Mouse (Mus musculus): Measurements from ENCODE around the gene Tead4.
"Not testable (repeated sequence)": the region's sequence is repeated elsewhere in the genome, so short reads cannot be mapped to it uniquely, and the experiment has no call there.

Tead4 gene

DNA sequence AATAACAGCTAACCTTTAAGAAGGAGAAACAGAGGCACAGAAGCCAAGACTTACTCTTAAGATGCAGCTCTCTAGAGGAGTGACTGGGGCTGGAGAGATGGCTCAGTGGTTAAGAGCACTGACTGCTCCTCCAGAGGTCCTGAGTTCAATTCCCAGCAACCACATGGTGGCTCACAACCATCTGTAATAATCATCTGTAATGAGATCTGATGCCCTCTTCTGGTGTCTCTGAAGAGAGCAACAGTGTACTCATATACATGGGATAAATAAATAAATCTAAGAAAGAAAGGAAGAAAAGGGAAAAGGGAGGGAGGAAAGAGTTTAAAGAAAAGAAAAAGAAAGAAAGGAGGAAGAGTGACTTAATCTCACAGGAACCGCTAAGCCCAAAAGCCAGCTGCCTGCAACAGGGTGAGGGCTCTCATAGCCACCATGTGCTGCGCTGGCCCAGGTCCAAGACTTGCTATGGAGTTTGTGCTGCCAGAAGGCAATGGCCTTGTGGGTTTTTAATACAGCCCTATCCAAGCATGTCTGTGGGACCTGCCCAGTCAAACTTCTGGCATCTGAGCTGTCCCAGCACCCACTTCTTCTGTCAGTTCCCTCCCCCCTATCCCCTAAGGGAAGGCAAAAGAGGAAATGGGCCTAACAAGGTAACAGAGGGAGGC, 63.4 kb downstream of the Tead4 start:
- DNase-seq (ENCODE audit: low read depth) = peak; percentile 57

DNA sequence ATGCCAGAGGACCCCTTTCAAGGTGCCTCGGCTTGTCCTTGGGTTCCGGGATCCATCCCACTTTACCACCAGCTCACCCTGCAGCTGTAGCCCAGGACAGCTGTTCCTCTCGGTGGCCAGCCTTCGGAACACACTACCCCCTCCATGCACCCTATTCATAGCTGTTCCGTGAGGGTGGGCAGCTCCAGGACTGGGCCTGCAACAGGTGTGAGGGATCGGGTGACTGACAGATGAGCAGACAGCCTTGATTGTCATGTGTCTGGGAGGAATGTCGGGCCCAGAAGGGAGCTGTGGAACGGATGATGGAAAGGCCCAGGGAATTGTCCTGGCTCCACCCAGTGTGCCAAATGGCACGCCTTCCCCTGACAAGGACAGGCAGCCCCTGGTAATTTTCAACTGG, 64.0 kb downstream of the Tead4 start:
- DNase-seq (ENCODE audit: low read depth) = no peak

DNA sequence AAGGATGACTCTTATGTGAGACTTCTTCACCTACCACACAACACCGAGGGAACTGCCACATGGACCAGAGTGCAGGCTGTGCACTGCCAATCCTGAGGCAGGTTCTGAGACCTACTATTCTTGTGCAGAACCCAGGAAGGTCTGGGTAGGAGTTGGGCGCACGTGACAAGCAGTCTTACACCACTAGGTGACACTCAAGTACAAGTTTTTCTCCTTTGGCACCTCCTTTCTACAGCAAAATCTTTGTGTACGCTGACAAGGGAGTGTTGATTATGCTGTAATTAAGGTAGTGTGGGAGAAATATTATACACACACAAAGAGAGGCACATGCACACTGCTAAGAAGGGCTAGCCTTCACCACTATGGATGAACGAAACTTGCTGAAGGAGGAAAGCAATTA, 66.4 kb downstream of the Tead4 start:
- peak; percentile 82 for DNase-seq (ENCODE audit: low read depth)

DNA sequence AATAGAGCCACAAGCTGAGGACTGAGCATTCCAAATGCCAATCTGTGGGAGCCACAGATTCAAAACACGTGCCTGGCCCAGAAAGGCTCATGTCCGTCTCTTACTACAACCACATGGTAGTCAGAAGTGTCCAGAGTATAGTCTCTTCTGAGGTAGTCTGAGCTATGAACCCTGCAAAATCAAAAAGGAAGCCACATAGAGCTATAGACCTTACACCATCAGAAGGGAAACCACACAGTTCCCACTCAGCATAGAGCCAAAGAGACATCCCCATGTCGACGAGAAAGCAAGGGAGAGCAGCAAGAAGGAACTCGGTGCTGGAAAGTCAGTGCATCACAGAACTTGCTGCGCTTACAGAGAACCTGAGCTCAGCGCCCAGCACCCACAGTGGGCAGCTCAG, 68.4 kb downstream of the Tead4 start:
- DNase-seq (ENCODE audit: low read depth) = no peak

DNA sequence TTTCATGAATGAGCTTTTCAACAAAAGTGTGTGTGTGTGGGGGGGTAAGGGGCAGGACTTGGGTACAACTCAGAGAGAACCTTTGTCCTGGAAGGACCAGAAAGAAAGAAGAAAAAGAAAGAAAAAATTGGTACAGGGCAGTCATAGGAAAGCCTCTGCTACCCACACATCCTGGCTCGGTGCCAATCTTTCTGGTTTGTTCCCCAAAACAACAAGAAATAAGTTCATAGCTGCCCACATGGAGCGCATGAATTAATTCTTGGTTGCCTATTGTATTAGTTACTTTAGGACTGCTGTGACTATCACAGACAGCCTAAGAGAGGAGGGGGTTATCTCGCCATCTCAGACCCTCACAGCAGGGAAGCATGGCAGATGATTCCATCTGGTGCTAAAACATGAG, 68.9 kb downstream of the Tead4 start:
- no peak for DNase-seq (ENCODE audit: low read depth)

DNA sequence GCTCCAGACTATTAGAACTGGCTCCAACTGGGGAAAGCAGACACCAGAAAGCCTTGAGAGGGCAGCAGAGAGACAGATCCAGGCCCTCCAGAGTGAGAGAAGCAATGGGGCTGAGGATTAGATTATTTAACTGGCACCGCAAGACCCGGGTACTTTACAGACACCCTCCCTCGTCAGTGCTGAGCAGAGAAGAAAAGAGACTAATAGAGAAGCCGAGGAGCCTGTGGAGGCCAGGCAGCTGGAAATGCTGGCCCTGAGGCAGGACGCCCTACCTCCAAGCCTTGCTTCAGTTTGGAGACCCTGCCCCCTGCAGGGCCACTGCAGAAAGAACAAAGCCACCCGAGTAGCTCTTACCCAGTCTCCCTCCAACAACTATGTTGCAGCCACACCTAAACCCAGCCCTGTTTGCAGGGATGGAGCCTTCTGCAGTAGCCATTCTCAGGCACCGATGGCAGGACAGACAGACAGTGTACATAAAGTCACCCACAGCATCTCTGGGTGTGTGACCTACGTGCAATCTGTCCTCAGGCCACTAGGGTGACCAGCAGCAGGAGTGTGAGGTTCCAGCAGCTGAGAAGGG, 73.1 kb downstream of the Tead4 start:
- peak; percentile 60 for DNase-seq (ENCODE audit: low read depth)

DNA sequence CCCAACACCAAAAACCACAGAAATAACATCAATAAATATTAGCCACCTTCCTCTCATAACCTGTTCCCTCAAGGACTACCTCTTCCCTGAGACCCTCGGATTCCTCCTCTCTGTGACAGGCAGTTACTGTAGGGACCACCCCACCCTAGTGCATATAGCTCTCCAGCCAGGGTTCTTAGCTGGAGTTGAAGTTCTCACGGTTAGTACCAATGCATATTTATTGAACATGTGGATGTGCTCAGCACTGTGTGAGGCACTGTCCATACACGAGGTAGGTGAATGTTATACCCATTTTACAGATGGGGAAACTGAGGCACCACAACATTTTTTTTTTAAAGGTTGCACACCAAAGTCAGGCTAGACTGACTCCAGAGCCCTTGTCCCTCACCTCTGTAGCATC, 73.7 kb downstream of the Tead4 start:
- DNase-seq (ENCODE audit: low read depth) = no peak

DNA sequence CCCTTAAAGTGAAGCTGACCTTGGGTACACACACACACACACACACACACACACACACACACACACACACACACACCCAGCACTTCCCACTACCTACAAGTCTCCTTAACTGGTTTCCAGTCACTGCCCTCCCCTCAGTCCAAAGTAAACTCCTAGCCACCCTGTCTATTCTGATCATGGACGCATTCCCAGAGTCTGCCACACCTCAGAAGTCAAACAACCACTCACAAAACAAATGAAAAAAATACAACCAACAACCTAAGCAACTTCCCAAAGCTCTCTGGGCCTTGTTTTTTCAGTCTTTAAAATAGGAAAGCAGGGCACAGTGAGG, 74.8 kb downstream of the Tead4 start:
- no peak for DNase-seq (ENCODE audit: low read depth)

DNA sequence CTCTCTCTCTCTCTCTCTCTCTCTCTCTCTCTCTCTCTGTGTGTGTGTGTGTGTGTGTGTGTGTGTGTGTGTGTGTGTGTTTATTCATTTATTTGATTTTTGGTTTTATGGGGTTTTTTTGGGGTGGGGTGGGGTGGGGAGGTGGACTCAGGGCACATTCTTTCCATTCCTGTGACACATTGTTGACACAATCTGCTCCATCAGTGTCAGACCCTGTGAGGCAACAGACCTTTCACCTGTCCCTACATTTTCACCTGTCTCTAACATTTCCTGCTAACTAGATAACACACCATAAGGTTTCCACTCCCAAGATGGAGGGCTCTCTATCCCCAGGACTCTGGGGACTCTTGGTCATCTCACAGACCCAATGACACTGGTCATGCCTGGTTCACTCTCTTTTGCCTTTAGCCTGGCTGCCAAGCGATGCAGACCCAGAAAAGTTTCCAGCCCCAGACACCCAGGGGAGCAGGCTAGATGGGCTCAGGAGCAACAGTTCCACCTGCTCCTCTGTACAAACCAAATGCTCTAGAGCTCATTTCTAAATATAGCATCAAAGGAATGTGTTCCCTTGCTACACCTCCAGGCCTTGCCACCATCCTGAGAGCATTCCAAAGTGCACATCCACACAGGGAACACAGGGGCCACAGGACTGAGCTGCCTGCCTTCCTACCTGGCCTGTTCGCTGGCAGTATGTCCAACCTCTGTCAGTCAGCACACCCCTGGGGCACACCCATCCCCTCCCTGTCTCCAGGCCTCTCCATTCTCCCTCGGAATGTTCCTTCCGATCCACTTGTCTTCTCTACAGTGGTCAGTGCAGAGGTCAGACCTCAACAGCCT, 75.4 kb downstream of the Tead4 start:
- no peak for DNase-seq (ENCODE audit: low read depth)

DNA sequence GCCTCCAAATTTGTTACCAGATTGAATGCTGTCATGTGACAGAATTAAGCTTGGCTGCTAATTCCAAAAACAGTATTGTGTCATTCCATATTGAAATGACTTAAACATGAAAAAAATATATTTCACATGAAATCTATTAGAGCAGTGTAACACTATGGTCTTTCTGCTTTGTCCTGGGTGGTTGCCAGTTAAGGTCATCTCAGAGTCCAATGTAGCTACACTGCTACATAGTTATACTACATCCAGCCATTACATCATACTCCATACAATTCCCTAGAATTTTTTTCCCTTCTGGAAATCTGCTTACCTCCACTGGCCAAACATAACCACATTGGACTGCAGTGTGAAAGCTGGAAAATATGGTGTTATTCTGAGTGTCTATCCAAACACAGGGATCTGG, 77.5 kb downstream of the Tead4 start:
- peak; percentile 66 for DNase-seq (ENCODE audit: low read depth)

DNA sequence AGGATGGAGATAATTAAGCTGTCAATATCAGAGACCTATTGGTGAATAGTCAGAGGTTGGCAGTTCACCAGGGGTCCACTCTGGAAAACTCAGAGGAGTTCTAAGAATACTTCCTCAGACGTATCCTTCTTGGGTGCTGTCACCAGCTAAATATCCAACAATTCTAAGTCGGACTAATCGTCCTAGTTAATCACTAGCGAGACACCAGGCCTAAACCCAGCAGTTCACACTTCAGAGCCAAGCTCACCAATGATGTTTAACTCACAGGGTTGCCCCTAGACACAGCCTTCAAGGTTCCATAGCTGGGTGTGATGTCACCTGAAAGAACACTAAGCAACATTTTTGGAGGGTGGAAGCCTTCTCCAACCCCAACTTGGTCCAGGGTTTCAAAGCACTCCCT, 85.6 kb downstream of the Tead4 start:
- not testable (repeated sequence) for DNase-seq (ENCODE audit: low read depth)

DNA sequence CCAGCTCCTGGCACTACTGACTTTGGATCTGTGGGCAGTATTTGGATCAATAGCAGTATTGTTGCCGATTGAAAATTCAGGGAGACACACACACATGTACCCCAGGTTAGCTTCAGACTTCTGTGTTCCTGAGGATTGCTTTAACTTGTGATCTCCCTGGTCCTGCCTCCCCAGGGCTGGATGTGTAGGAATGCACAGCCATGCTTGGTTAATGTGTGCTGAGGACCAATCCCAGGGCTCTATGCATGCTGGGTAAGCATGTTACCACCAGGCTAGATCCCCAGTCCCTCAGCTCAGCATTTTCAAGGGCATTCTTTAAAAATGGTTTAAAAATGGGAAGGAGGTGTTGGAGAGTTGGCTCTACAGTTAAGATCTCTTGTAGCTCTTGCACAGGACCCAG, 91.4 kb downstream of the Tead4 start:
- DNase-seq (ENCODE audit: low read depth) = not testable (repeated sequence)

DNA sequence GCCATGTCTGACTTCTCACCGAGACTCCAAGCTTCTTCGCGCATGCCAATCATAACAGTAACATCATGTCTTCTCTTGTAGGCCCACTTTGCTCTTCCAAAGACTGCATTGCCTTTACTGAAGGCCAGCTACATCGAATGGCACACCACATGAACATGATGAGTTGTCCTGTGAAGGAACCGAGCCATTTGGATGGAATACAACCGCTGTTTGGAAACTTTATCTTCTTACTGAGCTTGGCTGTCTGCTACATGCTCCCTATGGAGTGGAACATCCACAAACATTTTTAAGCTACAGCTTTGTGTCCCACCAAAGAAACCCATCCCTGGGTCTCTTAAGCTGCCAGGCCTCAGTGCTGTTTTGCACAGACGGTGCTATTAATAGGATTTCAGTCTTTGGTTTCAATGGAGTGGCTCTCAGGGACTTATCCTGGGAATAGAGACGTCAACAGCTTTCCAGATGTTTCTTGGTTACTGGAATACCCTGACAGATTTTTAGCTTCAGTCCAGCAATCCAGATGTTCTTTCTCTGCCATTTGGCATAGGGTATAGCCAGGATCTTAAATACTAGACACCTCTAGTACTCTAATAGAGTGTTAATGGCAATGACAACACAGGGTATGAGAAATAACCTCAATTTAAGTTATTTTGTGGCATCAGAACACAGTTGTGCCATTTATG, 92.0 kb downstream of the Tead4 start:
- DNase-seq (ENCODE audit: low read depth) = peak; percentile 80

DNA sequence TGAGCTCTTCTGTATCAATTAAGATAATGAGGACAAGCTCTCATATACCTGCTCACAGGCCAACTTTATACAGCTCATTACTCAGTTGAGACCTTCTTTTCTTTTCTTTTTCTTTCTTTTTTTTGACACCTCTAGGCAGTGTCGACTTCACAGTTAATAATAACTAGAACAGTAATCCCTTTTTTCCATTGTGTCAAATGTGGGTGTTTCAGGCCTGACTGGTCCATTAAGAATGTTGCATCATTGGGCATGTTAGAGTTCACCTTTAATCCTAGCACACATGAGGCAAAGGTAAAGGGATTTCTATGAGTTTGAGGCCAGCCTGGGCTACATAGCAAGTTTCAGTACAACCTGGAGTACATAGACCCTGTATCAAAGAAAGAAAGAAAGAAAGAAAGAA, 97.1 kb downstream of the Tead4 start:
- no peak for DNase-seq (ENCODE audit: low read depth)

DNA sequence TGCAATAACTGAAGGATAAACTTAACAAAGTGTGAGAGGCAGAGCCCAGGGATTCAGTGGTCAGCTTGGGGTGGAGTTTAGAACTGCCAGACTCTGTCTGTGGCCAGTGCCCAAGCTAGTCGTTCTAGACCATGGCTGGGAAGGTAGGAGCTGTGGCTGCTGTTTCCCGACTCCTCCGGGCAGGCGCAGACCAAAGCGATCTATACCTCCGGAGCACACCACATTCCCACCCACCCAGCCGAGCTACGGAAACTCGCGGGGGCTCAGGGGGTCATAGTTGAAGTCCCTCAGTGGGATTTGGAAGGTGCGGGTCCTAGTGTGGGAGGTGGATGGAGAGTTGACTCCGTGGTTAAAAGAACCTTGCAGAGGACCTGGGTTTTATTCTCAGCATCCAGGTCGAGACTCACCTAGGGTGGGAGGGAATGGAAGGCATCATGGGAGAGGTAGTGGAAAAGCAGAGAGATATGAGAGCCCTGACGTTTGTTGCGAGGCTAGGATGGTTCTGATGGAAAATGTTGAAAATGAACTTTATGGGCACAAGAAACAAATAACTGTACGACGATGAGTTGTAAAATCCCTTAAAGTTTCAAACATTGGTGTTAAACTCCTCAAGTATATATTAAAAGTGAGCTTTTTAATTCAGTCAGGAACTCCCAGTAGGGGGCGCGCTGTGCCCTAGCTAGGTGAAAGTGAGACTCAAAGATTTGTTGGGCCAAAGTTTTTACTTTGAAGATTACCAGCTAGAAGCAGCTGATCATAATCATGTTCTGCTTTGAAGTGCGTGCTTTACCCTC, 99.6 kb downstream of the Tead4 start:
- DNase-seq (ENCODE audit: low read depth) = peak; percentile 93

DNA sequence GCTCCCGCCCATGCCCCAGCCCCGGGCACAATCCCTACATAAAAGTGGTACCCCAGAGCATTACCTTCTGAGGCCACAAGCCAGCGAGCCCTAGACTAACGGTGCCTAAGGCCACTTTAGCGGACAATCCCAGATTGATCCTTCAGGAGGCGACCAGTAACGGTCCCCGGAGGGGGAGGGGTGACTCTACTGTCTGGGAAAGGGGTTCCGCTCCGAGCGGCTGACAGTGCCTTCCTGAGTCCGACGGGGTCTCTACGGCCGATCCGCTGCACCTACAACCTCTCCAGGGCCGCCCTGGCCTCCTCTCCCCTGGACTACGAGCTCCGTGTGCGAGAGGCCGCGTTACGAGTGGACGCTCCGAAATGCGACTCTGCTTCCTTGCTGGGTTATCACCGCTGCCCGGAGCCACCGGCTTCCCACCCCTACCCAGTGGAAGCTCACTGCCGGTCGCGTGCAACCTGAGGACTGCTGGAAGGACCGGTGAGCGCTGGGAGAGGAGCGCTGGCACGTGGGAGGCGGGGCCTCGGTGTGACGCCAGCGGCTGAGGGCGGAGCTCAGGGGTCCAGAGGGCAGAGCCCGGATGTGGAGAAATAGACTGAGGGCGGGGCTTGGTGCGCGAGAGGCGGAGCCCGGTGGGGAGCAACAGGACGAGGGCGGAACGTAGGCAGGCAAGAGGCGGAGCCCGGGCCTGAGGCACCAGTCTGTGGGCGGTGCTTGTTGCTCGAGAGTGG, 100.3 kb downstream of the Tead4 start:
- peak; percentile 100 for DNase-seq (ENCODE audit: low read depth)

DNA sequence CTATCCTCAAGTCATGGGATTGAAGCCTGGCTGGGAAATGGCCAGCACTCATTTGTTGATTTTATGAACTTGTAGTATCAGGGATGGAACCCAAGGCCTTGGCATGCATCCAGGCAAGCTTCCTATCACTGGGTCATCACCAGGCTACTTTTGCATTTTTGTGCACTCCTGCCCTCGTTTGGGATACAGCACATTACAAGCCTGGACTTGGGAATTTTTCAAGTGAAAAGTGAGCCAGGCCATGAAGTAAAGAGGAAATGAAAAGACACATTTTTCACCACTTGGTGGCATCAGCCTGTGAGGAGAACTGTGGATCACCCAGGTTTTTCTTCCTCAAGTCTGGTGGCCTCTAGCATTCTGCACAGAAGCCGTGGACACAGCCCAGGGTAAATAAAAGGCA, 117.1 kb downstream of the Tead4 start:
- DNase-seq (ENCODE audit: low read depth) = peak; percentile 47

DNA sequence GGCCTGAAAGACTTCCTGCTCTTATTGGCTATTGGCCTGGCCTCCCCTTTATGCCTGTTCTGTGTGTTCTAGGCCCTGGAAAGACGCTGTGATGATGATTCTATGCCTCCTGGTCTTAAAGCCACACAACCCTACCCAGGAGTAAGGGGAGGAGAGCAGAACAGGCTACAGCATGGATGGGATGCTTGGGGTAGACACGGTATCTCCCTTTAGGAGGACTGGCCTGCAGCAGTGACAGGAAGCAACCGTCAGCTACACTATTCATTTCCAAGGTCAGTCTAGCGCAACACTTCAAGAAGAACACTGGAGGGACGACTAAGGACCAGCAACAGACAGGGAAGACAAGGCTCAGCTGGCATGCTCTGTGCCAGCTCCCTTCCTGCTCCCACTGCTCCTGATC, 119.4 kb downstream of the Tead4 start:
- no peak for DNase-seq (ENCODE audit: low read depth)

DNA sequence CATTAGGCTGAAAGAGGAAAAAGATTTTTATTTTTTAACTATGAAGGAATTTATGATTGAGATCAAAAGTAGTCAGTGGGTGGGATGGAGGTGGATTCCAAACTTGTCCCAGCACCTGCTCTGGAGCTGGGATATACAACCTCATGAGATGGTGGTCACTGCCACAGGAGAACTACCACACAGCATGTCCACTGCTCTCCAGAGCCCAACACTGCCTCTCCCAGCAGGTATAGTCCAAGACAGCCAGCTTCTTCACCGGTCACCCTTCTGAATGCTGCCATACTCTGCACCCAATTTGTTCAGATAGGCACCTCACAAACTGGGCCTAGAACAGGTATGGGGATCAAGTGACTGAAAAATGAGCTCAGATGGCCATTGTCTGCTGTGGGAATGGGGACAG, 121.0 kb downstream of the Tead4 start:
- DNase-seq (ENCODE audit: low read depth) = no peak

DNA sequence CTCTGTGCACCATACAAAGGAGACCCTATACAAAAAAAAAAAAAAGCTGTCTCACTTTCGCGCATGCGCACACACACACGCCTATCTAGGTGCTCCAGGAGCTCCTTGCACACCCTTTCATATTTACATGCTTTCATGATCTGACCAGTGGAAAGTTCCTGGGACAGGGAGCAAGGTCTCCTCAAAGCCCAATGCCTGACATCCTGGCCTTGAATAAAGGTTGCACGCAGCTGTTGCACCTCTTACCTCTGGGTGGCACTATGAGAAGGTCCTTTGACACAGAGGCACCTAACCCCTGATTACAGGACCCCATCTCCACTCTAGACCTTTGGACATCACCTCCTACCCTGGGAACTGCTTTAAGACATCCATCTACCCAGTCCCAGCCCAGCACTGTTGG, 121.4 kb downstream of the Tead4 start:
- DNase-seq (ENCODE audit: low read depth) = no peak

DNA sequence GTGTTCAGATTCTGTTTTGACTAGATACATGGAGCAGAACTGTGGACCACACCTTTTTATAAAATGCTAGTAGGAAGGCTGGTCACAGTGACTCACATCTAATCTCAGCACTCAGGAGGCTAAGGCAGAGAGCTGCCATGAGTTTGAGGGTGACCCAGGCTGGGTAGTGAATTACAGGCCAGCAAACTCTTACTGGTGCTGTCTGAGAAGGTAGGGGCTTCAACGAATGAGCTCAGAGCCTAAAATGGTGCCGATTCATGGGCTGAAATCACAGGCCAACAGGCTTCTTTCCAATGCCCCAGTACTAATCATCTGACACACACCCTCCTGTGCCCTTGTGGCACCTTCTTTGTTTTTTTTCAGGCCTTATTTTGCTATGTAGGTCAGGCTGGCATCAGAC, 121.9 kb downstream of the Tead4 start:
- no peak for DNase-seq (ENCODE audit: low read depth)

Data from NIH3T3 (cell line).